Mouse (Mus musculus) embryonic fibroblast, embryonic 13.5 days (primary cell): ENCODE results near the gene Vav2.

Experiments
- CTCF ChIP-seq: IDR thresholded peaks from 2 replicates; pipeline ENCODE4 v1.5.1; 2011; ENCODE audit warnings: mild to moderate bottlenecking, control low read depth, low read length, moderate library complexity, borderline replicate concordance; ENCODE audit not compliant: insufficient read depth
- POLR2A ChIP-seq: IDR thresholded peaks from 2 replicates; pipeline ENCODE4 v1.6.1; 2011; ENCODE audit warnings: low read depth, mild to moderate bottlenecking, control low read depth, low read length, moderate library complexity

- TF ChIP-seq CTCF, result no peak
- TF ChIP-seq POLR2A, result no peak
Measured at GRCm38 (mm10) chr2:27387209-27387608, 39.6 kb downstream of the Vav2 start.
